Mouse (Mus musculus) neural tube, embryonic 13.5 days (tissue): ENCODE results near the gene P3h3. TPM values are rescaled to one million over a fixed set of nuclear protein-coding genes. Genes with fewer than 3 reads are reported as not detected.
A peak's percentile ranks its signal among the peaks of the same experiment; 100 is the strongest.

ENCODE experiments used
- ATAC-seq: fragments of 200-750 bp; cut with Nextera tagmentation; 2 replicates; pipeline ENCODE4 v1.8.0; 2017; ENCODE audit warnings: low read depth, mild to moderate bottlenecking, moderate TSS enrichment, moderate library complexity
- H3K27ac ChIP-seq: fragments of 300-500 bp; sonication (generic); replicated peaks from 2 replicates; pipeline ENCODE4 v1.5.1; 2015; ENCODE audit warnings: moderate library complexity, mild to moderate bottlenecking, inconsistent platforms
- H3K27me3 ChIP-seq: fragments of 300-500 bp; sonication (generic); 2 replicates; pipeline ENCODE4 v1.6.1; 2015; ENCODE audit warnings: mild to moderate bottlenecking, inconsistent platforms
- H3K36me3 ChIP-seq: fragments of 300-500 bp; sonication (generic); 2 replicates; pipeline ENCODE4 v1.6.1; 2015; ENCODE audit warnings: mild to moderate bottlenecking, inconsistent platforms
- H3K4me1 ChIP-seq: fragments of 300-500 bp; sonication (generic); replicated peaks from 2 replicates; pipeline ENCODE4 v1.6.1; 2015; ENCODE audit warnings: inconsistent platforms
- H3K4me2 ChIP-seq: fragments of 300-500 bp; sonication (generic); 2 replicates; pipeline ENCODE4 v1.6.1; 2015; ENCODE audit warnings: inconsistent platforms, mild to moderate bottlenecking, moderate library complexity
- H3K4me3 ChIP-seq: fragments of 300-500 bp; sonication (generic); 2 replicates; pipeline ENCODE4 v1.5.1; 2015; ENCODE audit warnings: mild to moderate bottlenecking, inconsistent platforms
- H3K9ac ChIP-seq: fragments of 300-500 bp; sonication (generic); 2 replicates; pipeline ENCODE4 v1.6.1; 2015; ENCODE audit warnings: moderate library complexity, mild to moderate bottlenecking, inconsistent platforms
- H3K9me3 ChIP-seq: fragments of 300-500 bp; sonication (generic); 2 replicates; pipeline ENCODE4 v1.6.1; 2016; ENCODE audit warnings: inconsistent platforms
- whole genome bisulfite sequencing: fragments of 180-500 bp; shearing (Covaris S2); methylation state at CpG from one replicate; pipeline ENCODE4 v1.1.7; 2015; 5-methylcytosine and 5-hydroxymethylcytosine counted together
- polyA plus RNA-seq: library from polyadenylated mRNA; unstranded; fragments of >200 nt; fragmentation: Nextera tagmentation; extraction: Ambion mirVana; gene quantifications from 2 replicates; pipeline ENCODE4 v1.2.1, GENCODE M21; 2015

The P3h3 gene
- polyA plus RNA-seq, 1 experiment from 2014 or later = 20.6 TPM

GRCm38 (mm10) chr6:124888555-124889125, 31.1 kb upstream of the P3h3 start:
- Histone ChIP-seq H3K27me3 (no peaks in the 10 kb centered on the region), H3K4me2 (no peak overlapping the region), H3K4me1 (peaks cover 9% of the 10 kb centered on the region), H3K4me3 (no peak overlapping the region), H3K27ac (no peak overlapping the region), H3K9ac (no peak overlapping the region), H3K9me3 (no peaks in the 10 kb centered on the region), H3K36me3 (no peaks in the 10 kb centered on the region)
- 92% methylated on average over 6 of the region's 6 CpGs for WGBS
- ATAC-seq = no peak

GRCm38 (mm10) chr6:124887986-124888385, 30.4 kb upstream of the P3h3 start, which contains the start of gene Cd4:
Gene Cd4 (minus strand): TSS chr6:124888221.
- ATAC-seq = no peak
- H3K27ac ChIP-seq = no peak within 1 kb of the TSS
- WGBS = 90% methylated on average over 9 of the region's 9 CpGs
- H3K4me1 ChIP-seq = peaks cover 9% of the 10 kb centered on the region
- H3K9me3 ChIP-seq = no peaks in the 10 kb centered on the region
- H3K27me3 ChIP-seq = no peaks in the 10 kb centered on the region
- H3K4me2 ChIP-seq = no peak within 1 kb of the TSS
- no peak within 1 kb of the TSS for H3K9ac ChIP-seq
- no peaks in the 10 kb centered on the region for H3K36me3 ChIP-seq
- H3K4me3 ChIP-seq = no peak within 1 kb of the TSS

DNA sequence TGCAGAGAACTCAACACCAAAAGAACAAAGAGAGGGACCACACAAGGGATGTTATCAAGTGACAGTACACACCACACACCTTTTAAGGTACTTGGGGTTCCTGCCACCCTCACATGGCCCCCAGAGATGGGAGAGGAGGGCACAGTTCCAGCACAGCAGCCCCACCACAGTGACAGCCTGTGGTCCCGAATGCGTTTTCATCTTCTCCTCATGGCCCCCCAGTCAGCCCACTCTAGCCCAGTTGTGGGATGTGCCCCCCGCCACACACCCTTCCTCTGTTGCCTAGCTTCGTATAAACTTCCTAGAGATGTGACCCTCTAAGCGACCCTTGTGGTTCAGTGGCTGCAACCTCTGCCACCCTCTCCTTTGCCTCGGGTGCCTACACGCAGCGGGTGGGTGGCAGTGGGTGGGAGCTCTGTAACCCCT, 28.4 kb upstream of the P3h3 start:
- no peak overlapping the region for H3K4me2 ChIP-seq
- WGBS = 96% methylated on average over 8 of the region's 8 CpGs
- no peak for ATAC-seq
- H3K4me1 ChIP-seq = peaks cover 8% of the 10 kb centered on the region
- H3K27ac ChIP-seq = no peak overlapping the region
- no peaks in the 10 kb centered on the region for H3K36me3 ChIP-seq
- no peaks in the 10 kb centered on the region for H3K27me3 ChIP-seq
- no peak overlapping the region for H3K4me3 ChIP-seq
- H3K9me3 ChIP-seq = no peaks in the 10 kb centered on the region
- no peak overlapping the region for H3K9ac ChIP-seq

DNA sequence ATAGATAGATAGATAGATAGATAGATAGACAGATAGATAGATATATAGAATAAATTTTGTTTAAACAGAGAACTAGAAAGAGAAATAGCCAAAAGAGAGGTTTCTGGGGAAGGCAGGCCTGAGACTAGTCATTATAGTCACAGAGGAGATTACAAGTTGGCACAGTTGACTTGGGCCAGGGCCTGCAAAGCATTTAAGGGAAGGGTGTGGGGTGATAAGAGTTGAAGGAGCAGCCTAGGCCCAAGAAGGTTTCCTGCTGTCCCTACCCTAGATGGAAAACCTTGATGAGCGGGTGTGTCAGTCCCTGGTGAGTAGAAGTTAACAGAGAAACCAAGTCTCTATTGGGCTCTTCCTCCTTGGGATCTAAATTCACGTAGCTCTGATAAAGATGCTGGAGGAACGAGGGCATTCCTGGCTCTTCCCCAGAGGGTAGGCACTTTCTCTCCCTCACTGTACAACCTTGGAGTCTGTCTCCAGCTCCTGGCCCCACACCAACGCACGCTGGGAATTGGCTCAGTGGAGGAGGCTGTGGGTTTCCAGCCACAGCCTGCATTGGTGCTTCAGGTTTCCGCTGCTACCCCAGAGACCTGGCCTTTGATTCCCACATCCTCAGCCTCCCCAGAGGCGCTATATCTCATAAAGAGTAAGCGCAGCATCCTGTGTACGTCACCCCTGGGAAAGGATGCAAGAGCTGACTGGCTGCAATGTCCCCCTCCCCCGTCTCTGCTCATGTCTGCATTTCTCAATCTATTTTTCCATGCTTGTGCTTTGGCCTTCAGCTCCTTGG, 27.4 kb upstream of the P3h3 start:
- H3K27ac ChIP-seq = no peak overlapping the region
- H3K4me3 ChIP-seq = no peak overlapping the region
- no peaks in the 10 kb centered on the region for H3K27me3 ChIP-seq
- no peaks in the 10 kb centered on the region for H3K36me3 ChIP-seq
- H3K4me1 ChIP-seq = peaks cover 6% of the 10 kb centered on the region
- H3K9me3 ChIP-seq = no peaks in the 10 kb centered on the region
- no peak overlapping the region for H3K9ac ChIP-seq
- H3K4me2 ChIP-seq = no peak overlapping the region
- 63% methylated on average over 10 of the region's 10 CpGs for WGBS
- ATAC-seq = no peak

DNA sequence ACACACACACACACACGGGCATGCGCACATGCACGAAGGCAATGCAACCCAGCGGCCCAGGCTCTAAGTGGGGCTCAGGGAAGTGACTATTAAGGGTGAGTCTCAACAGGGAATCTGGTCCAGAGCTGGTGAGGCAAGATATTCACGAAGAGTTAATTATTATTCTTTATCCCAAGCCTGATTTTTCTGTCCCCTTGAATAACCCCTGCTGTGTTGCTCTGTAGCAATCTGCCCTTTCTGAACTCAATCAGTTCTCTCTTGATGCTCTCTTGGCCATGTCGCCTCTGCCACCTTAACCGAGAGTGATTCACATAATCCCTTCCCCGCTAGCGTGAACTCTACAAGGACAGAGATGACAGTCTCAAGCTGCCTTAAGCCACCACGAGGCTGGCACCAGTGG, 25.8 kb upstream of the P3h3 start:
- no peaks in the 10 kb centered on the region for H3K9me3 ChIP-seq
- no peaks in the 10 kb centered on the region for H3K27me3 ChIP-seq
- no peak overlapping the region for H3K4me3 ChIP-seq
- H3K9ac ChIP-seq = no peak overlapping the region
- WGBS = 84% methylated on average over 10 of the region's 10 CpGs
- no peak overlapping the region for H3K4me2 ChIP-seq
- H3K27ac ChIP-seq = no peak overlapping the region
- no peaks in the 10 kb centered on the region for H3K36me3 ChIP-seq
- ATAC-seq = no peak
- peaks cover 6% of the 10 kb centered on the region for H3K4me1 ChIP-seq

DNA sequence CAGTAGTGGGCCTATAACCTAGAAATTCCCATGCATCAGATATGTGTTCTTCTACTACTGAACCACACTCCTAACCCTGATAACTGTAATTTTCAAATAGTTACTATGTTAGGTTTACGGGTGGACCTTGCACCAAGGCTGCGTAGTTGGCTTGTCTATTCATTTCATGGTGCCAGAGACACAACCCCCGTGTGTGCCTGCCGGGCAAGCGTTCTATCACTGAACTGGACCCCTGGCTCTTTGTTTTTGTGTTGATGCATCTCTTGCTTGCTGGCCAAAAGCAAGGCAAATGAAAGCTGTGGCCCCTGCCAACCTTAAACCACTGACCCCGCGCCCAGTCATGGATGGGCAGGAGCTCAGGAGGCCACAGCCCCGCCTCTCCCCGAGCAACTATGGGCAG, 24.3 kb upstream of the P3h3 start:
- H3K9me3 ChIP-seq = no peaks in the 10 kb centered on the region
- H3K9ac ChIP-seq = no peak overlapping the region
- no peak for ATAC-seq
- no peak overlapping the region for H3K27ac ChIP-seq
- no peaks in the 10 kb centered on the region for H3K36me3 ChIP-seq
- no peak overlapping the region for H3K4me3 ChIP-seq
- H3K27me3 ChIP-seq = no peaks in the 10 kb centered on the region
- no peak overlapping the region for H3K4me2 ChIP-seq
- H3K4me1 ChIP-seq = peaks cover 6% of the 10 kb centered on the region
- 93% methylated on average over 9 of the region's 9 CpGs for WGBS

DNA sequence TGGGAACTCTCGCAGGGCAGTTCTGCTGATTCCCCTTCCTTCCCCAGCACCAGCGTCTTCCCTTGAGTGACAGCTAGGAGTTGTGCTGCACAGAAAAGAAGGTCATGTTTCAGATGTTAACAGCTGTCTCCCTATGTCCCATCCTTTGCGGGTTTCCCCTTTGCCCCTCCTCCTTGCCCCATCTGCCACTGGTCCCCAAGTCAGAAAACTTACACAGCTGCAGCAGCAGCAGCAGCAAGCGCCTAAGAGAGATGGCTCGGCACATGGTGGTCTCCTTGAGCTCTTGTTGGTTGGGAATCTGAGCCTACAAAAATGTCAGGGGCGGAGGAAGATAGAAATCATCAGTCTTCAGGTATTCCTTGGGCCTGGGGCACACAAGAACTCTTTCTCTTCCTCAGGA, 21.8 kb upstream of the P3h3 start:
- no peak for ATAC-seq

DNA sequence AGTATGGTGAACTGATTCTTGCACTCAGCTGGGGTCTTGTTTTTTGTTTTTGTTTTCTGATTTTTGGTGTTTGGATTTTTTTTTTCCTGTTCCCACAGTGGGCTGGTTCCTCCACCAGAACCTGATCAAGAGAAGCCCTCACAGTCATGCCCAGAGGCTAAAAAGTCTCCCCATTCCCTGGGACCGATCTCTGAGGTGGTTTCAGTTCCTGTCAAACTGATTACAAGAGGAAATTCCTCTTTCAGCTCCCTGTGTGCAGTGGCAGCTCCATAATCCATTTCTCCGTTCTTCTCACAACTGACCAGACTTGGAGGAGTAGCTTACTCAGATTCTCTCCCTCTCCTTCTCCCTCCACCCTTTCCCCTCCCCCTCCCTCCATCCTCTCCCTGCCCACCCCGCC, 16.8 kb upstream of the P3h3 start:
- Histone ChIP-seq H3K4me2 (no peak overlapping the region), H3K9ac (no peak overlapping the region), H3K27ac (no peak overlapping the region), H3K4me3 (no peak overlapping the region), H3K9me3 (no peaks in the 10 kb centered on the region), H3K4me1 (no peaks in the 10 kb centered on the region), H3K27me3 (no peaks in the 10 kb centered on the region), H3K36me3 (no peaks in the 10 kb centered on the region)
- WGBS = 75% methylated on average over 2 of the region's 3 CpGs
- no peak for ATAC-seq

More for the DNA sequence above, 21.8 kb upstream of the P3h3 start:
- H3K4me2 ChIP-seq = no peak overlapping the region
- H3K27ac ChIP-seq = no peak overlapping the region
- H3K27me3 ChIP-seq = no peaks in the 10 kb centered on the region
- H3K36me3 ChIP-seq = no peaks in the 10 kb centered on the region
- H3K9ac ChIP-seq = no peak overlapping the region
- H3K9me3 ChIP-seq = no peaks in the 10 kb centered on the region
- no peaks in the 10 kb centered on the region for H3K4me1 ChIP-seq
- 69% methylated on average over 6 of the region's 6 CpGs for WGBS
- no peak overlapping the region for H3K4me3 ChIP-seq

GRCm38 (mm10) chr6:124866560-124866959, 9.0 kb upstream of the P3h3 start:
- Histone ChIP-seq H3K9me3 (no peaks in the 10 kb centered on the region), H3K36me3 (no peaks in the 10 kb centered on the region), H3K27me3 (no peaks in the 10 kb centered on the region), H3K27ac (no peak overlapping the region), H3K9ac (0 out of 2 replicates have a peak overlapping the region, but pooled peaks have one; percentile 38), H3K4me2 (no peak overlapping the region), H3K4me3 (no peak overlapping the region), H3K4me1 (peaks cover 42% of the 10 kb centered on the region)
- 66% methylated on average over 6 of the region's 7 CpGs for WGBS
- no peak for ATAC-seq

DNA sequence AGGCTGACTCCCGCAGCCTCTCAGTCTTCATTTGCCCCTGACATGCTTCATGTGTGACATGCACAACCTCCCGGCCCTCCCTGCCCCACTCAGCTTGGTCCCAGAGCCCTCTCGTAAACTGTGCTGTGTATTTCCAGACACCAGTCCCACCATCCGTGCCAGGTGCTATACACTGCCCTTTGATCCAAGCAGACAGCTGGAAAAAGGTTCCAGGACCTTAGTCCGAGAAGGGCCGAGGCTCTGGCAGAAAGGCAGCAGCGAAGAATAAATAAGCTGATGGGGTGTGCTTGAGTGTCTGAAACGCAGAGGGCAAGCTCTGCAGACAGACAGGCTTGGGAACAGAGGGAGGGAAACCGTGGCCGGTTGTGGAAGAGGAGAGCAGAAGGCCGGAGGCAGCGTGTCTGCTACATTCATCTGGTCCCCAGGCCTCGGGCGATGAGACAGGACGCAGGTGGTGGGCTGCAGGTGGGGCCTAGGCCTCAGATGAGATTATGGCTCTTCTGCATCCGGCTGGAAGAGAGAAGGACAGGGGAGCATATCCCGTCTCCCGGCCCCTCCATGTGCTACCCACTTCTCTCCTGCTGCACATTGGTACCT, 8.3 kb upstream of the P3h3 start:
- H3K4me1 ChIP-seq = peaks cover 49% of the 10 kb centered on the region
- 48% methylated on average over 18 of the region's 18 CpGs for WGBS
- no peak overlapping the region for H3K4me2 ChIP-seq

GRCm38 (mm10) chr6:124863658-124864298, 6.2 kb upstream of the P3h3 start, which contains the start of gene Gpr162:
Gene Gpr162 (minus strand): TSS chr6:124863983.
- Histone ChIP-seq H3K9me3 (no peaks in the 10 kb centered on the region), H3K27ac (peak within 1 kb of the TSS; percentile 97), H3K4me1 (peaks cover 69% of the 10 kb centered on the region), H3K4me2 (peak within 1 kb of the TSS; percentile 69), H3K9ac (peak within 1 kb of the TSS; percentile 93), H3K36me3 (peaks cover 14% of the 10 kb centered on the region), H3K27me3 (peaks cover 8% of the 10 kb centered on the region; the same call in 1 of the 2 replicates), H3K4me3 (peak within 1 kb of the TSS; percentile 65)
- WGBS = 1% methylated on average over 42 of the region's 43 CpGs
- ATAC-seq = peak; percentile 69

More for the DNA sequence above, 8.3 kb upstream of the P3h3 start:
- Histone ChIP-seq H3K36me3 (peaks cover 3% of the 10 kb centered on the region; the same call in 1 of the 2 replicates), H3K27ac (peak overlapping the region; percentile 97), H3K9ac (0 out of 2 replicates have a peak overlapping the region, but pooled peaks have one; percentile 26), H3K4me3 (no peak overlapping the region), H3K27me3 (no peaks in the 10 kb centered on the region), H3K9me3 (no peaks in the 10 kb centered on the region)
- ATAC-seq = no peak
